Mouse (Mus musculus): Measurements from ENCODE around the gene Scgb1c1. TPM values are rescaled to one million over a fixed set of nuclear protein-coding genes. Genes with fewer than 3 reads are reported as not detected.

Scgb1c1 gene
- polyA plus RNA-seq, 1 experiment from 2014 or later, result not detected

GRCm38 (mm10) chr7:140836243-140837115 lies 8.9 kb upstream of the Scgb1c1 start:
- Histone ChIP-seq H3K9ac (ENCODE audit: low read length) (no peak overlapping the region), H3K4me1 (replicated peaks; ENCODE audit: control insufficient read depth, insufficient read depth, low read length) (no peaks in the 10 kb centered on the region; the same call in 1 of the 2 replicates), H3K9me3 (ENCODE audit: control insufficient read depth, low read length) (no peaks in the 10 kb centered on the region), H3K4me2 (ENCODE audit: low read depth, low read length, severe bottlenecking) (no peak overlapping the region), H3K27ac (ENCODE audit: low read depth, low read length) (no peak overlapping the region), H3K36me3 (ENCODE audit: control insufficient read depth, insufficient read depth, low read length) (no peaks in the 10 kb centered on the region), H3K27me3 (ENCODE audit: control insufficient read depth, insufficient read depth, low read length) (0 out of 2 replicates have a peak, but pooled peaks cover 2% of the 10 kb centered on the region), H3K4me3 (ENCODE audit: low read depth, low read length) (no peak overlapping the region)
- 84% methylated on average over 9 of the region's 9 CpGs for WGBS
- no peak for ATAC-seq (replicated peaks; ENCODE audit: low FRiP score)
- DNase-seq (ENCODE audit: low spot score), result peak; percentile 40

- no peaks in the 10 kb centered on the region; the same call in 1 of the 2 replicates for H3K4me1 ChIP-seq (replicated peaks; ENCODE audit: control insufficient read depth, insufficient read depth, low read length)
- DNase-seq (ENCODE audit: low spot score), result peak; percentile 33
- no peak overlapping the region for H3K27ac ChIP-seq (ENCODE audit: low read depth, low read length)
- H3K9ac ChIP-seq (ENCODE audit: low read length), result no peak overlapping the region
- 0 out of 2 replicates have a peak, but pooled peaks cover 2% of the 10 kb centered on the region for H3K27me3 ChIP-seq (ENCODE audit: control insufficient read depth, insufficient read depth, low read length)
- WGBS, result 67% methylated on average over 5 of the region's 5 CpGs
- no peaks in the 10 kb centered on the region for H3K36me3 ChIP-seq (ENCODE audit: control insufficient read depth, insufficient read depth, low read length)
- H3K4me3 ChIP-seq (ENCODE audit: low read depth, low read length), result no peak overlapping the region
- no peak overlapping the region for H3K4me2 ChIP-seq (ENCODE audit: low read depth, low read length, severe bottlenecking)
- no peak for ATAC-seq (replicated peaks; ENCODE audit: low FRiP score)
- no peaks in the 10 kb centered on the region for H3K9me3 ChIP-seq (ENCODE audit: control insufficient read depth, low read length)
Observed at GRCm38 (mm10) chr7:140839556-140839955, 5.8 kb upstream of the Scgb1c1 start.

- no peaks in the 10 kb centered on the region for H3K36me3 ChIP-seq (ENCODE audit: control insufficient read depth, insufficient read depth, low read length)
- DNase-seq (ENCODE audit: low spot score), result no peak
- H3K4me3 ChIP-seq (ENCODE audit: low read depth, low read length), result no peak overlapping the region
- no peak overlapping the region for H3K27ac ChIP-seq (ENCODE audit: low read depth, low read length)
- 41% methylated on average over 18 of the region's 19 CpGs for WGBS
- H3K4me1 ChIP-seq (replicated peaks; ENCODE audit: control insufficient read depth, insufficient read depth, low read length), result no peaks in the 10 kb centered on the region
- no peak overlapping the region for H3K4me2 ChIP-seq (ENCODE audit: low read depth, low read length, severe bottlenecking)
- ATAC-seq (replicated peaks; ENCODE audit: low FRiP score), result no peak
- no peaks in the 10 kb centered on the region for H3K9me3 ChIP-seq (ENCODE audit: control insufficient read depth, low read length)
- 0 out of 2 replicates have a peak, but pooled peaks cover 2% of the 10 kb centered on the region for H3K27me3 ChIP-seq (ENCODE audit: control insufficient read depth, insufficient read depth, low read length)
- H3K9ac ChIP-seq (ENCODE audit: low read length), result no peak overlapping the region
Observed at GRCm38 (mm10) chr7:140840750-140841735, 4.3 kb upstream of the Scgb1c1 start.

GRCm38 (mm10) chr7:140843806-140844205 lies 1.5 kb upstream of the Scgb1c1 start:
- Histone ChIP-seq H3K9me3 (ENCODE audit: control insufficient read depth, low read length) (no peaks in the 10 kb centered on the region), H3K4me3 (ENCODE audit: low read depth, low read length) (no peak overlapping the region), H3K4me2 (ENCODE audit: low read depth, low read length, severe bottlenecking) (no peak overlapping the region), H3K27me3 (ENCODE audit: control insufficient read depth, insufficient read depth, low read length) (0 out of 2 replicates have a peak, but pooled peaks cover 2% of the 10 kb centered on the region), H3K4me1 (replicated peaks; ENCODE audit: control insufficient read depth, insufficient read depth, low read length) (no peaks in the 10 kb centered on the region), H3K9ac (ENCODE audit: low read length) (no peak overlapping the region), H3K36me3 (ENCODE audit: control insufficient read depth, insufficient read depth, low read length) (no peaks in the 10 kb centered on the region), H3K27ac (ENCODE audit: low read depth, low read length) (no peak overlapping the region)
- 80% methylated on average over 7 of the region's 7 CpGs for WGBS
- ATAC-seq (replicated peaks; ENCODE audit: low FRiP score) (no peak), DNase-seq (ENCODE audit: low spot score) (no peak)

- WGBS, result 72% methylated on average over 4 of the region's 4 CpGs
- H3K4me2 ChIP-seq (ENCODE audit: low read depth, low read length, severe bottlenecking), result no peak overlapping the region
- DNase-seq (ENCODE audit: low spot score), result peak; percentile 48
Observed at GRCm38 (mm10) chr7:140845683-140846082, 336 bp downstream of the Scgb1c1 start.

GRCm38 (mm10) chr7:140846676-140847075 lies 1.3 kb downstream of the Scgb1c1 start:
- Histone ChIP-seq H3K4me2 (ENCODE audit: low read depth, low read length, severe bottlenecking) (no peak overlapping the region), H3K4me1 (replicated peaks; ENCODE audit: control insufficient read depth, insufficient read depth, low read length) (no peaks in the 10 kb centered on the region), H3K36me3 (ENCODE audit: control insufficient read depth, insufficient read depth, low read length) (no peaks in the 10 kb centered on the region), H3K27me3 (ENCODE audit: control insufficient read depth, insufficient read depth, low read length) (no peaks in the 10 kb centered on the region), H3K9me3 (ENCODE audit: control insufficient read depth, low read length) (no peaks in the 10 kb centered on the region), H3K9ac (ENCODE audit: low read length) (no peak overlapping the region), H3K4me3 (ENCODE audit: low read depth, low read length) (no peak overlapping the region), H3K27ac (ENCODE audit: low read depth, low read length) (no peak overlapping the region)
- WGBS, result 86% methylated on average over 10 of the region's 10 CpGs
- ATAC-seq (replicated peaks; ENCODE audit: low FRiP score) (no peak), DNase-seq (ENCODE audit: low spot score) (no peak)

More at GRCm38 (mm10) chr7:140845683-140846082, 336 bp downstream of the Scgb1c1 start:
- H3K4me3 ChIP-seq (ENCODE audit: low read depth, low read length), result no peak overlapping the region
- H3K27ac ChIP-seq (ENCODE audit: low read depth, low read length), result no peak overlapping the region
- no peaks in the 10 kb centered on the region for H3K36me3 ChIP-seq (ENCODE audit: control insufficient read depth, insufficient read depth, low read length)
- 0 out of 2 replicates have a peak, but pooled peaks cover 2% of the 10 kb centered on the region for H3K27me3 ChIP-seq (ENCODE audit: control insufficient read depth, insufficient read depth, low read length)
- H3K9ac ChIP-seq (ENCODE audit: low read length), result no peak overlapping the region
- no peak for ATAC-seq (replicated peaks; ENCODE audit: low FRiP score)
- H3K9me3 ChIP-seq (ENCODE audit: control insufficient read depth, low read length), result no peaks in the 10 kb centered on the region
- H3K4me1 ChIP-seq (replicated peaks; ENCODE audit: control insufficient read depth, insufficient read depth, low read length), result no peaks in the 10 kb centered on the region

GRCm38 (mm10) chr7:140847755-140848580 lies 2.6 kb downstream of the Scgb1c1 start, which contains the start of gene Odf3:
TSS of gene Odf3 (plus strand) at chr7:140847805.
- peak; percentile 48 for DNase-seq (ENCODE audit: low spot score)
- H3K9me3 ChIP-seq (ENCODE audit: control insufficient read depth, low read length), result no peaks in the 10 kb centered on the region
- H3K27me3 ChIP-seq (ENCODE audit: control insufficient read depth, insufficient read depth, low read length), result no peaks in the 10 kb centered on the region
- ATAC-seq (replicated peaks; ENCODE audit: low FRiP score), result no peak
- H3K36me3 ChIP-seq (ENCODE audit: control insufficient read depth, insufficient read depth, low read length), result no peaks in the 10 kb centered on the region
- 72% methylated on average over 11 of the region's 11 CpGs for WGBS
- H3K27ac ChIP-seq (ENCODE audit: low read depth, low read length), result no peak within 1 kb of the TSS
- H3K4me2 ChIP-seq (ENCODE audit: low read depth, low read length, severe bottlenecking), result no peak within 1 kb of the TSS
- no peak within 1 kb of the TSS for H3K4me3 ChIP-seq (ENCODE audit: low read depth, low read length)
- H3K9ac ChIP-seq (ENCODE audit: low read length), result no peak within 1 kb of the TSS
- no peaks in the 10 kb centered on the region for H3K4me1 ChIP-seq (replicated peaks; ENCODE audit: control insufficient read depth, insufficient read depth, low read length)
